Mouse (Mus musculus) thymus, adult 18-20 months (tissue): Measurements from ENCODE around the gene Slc44a5.

Experiments
- DNase-seq, 2 experiments: peaks; one replicate each; pipeline ENCODE4 v3.0.0; 2022; ENCODE audit warnings: mixed read lengths in 2 of 2

The Slc44a5 gene

DNA sequence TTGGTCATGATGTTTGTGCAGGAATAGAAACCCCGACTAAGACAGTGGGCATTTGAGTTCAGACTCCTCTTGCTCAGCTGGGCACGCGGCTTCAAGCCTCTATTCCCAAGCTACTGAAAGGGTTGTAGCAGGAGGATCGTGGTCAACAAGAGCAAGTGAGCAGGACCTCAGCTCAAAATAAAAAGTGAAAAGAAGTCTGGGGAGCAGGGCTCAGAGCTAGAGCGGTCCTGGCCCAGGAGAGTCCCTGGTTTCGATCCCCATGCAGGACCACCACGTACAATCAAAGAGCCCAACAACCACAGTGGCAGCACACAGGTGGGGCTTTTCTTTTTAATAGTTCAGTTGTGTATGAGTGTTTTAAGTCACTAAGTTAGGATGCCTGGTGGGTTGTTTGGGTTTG, 201.5 kb downstream of the Slc44a5 start:
- no peak for DNase-seq

DNA sequence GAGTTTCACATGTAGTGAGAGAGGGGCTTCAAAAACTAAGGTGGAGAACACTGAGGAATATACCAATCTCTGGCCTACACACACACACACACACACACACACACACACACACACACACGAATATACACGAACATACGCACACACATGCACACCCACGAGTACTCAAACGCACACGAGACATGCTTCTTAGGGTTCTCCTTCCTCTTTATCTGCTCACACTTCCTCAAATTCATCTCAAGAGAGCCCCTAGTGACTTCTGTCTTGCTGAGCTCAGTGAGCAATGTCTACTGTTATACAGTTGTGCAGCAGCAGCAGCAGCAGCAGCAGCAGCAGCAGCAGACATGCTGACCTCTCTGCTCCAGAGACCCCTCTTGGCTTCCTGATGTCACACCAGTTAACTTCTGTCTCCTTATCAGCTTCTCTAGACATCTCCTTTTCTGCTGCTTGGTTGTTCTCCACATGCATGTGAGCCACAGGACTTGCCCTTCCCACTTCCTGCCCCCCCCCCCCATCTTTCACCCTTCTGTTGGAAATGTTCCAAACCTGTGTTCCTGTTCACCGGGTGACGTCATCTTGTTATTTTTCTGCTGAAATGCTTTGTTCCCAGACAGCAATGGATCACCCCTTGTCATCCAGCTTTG, 204.5 kb downstream of the Slc44a5 start:
- no peak for DNase-seq

DNA sequence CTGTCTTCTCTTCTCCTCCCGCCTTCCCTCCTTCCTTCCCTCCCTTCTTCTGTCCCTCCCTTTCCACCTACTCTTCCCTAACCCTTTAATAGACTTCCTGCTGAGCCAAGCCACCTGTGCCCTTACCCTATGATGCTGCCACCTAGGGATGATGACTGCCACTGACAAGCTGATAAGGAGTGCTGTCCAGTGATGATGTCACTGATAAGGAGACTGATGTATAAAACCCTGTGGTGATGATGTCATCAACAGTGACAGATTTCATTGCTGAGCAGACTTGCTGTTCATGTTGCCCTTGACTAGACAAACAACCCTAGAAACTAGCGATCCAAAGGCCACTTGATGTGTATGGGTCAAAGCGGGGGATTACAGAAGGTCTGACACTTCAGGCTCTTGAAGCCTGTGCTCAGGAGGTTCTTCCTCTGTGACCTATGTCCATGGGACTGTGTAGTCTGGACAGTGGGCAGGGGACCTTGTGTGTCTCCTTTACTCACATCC, 206.2 kb downstream of the Slc44a5 start:
- DNase-seq: no peak

DNA sequence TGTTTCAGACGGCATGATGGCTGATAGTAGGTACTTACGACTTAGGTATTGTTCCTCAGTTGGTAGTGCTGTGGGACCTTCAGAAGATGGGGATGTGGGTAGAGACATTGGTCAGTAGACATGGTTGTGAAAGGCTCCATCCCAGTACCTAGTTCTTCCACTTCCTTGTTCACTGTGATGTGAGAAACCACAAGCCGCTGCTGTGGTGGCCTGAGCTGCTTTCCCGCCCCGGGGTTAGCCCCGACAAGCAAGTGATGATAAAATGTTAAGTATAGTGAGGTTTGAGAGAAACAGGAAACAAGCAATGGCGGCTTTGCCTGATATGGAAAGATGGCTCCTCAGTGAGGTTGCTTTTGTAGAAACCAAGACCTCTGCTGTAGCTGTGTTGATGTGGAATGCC, 209.8 kb downstream of the Slc44a5 start:
- no peak for DNase-seq

DNA sequence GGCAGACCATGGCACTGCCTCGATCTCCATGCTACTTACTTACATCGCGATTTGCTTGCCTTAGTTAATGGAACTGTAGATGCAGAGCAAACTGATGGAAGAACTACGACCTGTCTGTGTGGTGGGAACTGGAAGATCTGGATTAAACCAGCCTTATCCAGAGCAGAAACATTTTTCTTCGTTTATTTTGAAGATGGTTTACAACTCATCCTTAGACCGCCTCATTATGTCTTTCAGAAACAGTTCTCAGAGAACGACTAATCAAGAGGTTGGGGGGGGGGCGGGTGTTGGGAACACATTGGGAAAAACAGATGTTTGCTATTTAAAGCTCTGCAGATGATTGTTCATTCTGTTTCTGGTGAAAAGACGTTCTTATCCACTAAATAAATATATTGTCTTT, 210.7 kb downstream of the Slc44a5 start:
- DNase-seq: no peak

DNA sequence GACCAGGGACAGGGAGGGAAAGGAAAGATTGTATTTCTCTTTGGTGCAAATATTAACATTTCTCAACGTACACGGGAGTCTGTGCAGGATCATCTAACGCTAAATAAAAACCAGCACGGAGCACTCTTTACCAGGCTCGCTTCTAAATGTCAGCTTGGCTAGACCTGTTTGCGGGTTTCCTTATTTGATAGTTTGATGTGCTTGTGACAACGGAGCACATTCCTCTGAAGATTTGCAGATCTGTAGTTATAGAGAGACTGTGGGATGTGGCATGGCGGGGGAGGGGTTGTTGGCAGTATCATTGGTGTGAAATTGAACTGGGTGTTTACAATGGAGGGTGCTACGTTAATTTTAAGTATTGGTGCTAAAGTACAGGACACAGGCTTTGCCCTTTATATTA, 215.4 kb downstream of the Slc44a5 start:
- DNase-seq: no peak

DNA sequence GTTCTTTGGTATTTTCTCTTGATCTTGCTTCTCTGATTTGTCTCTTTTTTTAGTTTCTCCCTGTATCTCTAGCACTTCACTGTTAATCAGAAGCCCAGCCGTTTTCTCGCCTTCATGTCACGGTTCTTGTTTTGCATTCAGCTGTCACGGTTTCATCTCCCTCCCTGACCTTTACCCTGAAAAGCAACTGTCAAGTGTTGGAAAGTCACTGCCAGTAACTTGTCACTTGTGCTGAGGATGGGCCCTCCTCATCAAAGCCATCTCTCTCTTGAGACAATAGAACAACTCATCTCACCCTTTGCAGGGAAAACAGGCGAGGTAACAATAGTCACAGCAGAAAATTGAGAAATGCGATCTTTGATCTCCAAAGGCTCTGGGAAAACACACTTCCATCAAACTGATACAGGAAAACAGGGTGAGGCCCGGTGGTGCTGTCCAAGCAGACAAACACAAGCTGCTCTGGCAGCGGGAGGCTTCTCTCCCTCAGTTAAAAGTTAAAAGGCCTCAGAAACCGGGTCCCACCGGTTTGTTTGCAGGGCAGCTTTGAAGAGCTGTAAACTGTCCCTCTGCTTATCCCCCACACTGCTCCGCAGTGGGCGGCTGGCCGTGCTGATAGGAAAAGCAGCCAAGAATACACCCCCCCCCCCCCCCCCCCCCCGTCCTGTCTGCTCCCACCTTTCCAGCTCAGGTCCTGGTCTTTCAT, 219.2 kb downstream of the Slc44a5 start:
- no peak for DNase-seq

DNA sequence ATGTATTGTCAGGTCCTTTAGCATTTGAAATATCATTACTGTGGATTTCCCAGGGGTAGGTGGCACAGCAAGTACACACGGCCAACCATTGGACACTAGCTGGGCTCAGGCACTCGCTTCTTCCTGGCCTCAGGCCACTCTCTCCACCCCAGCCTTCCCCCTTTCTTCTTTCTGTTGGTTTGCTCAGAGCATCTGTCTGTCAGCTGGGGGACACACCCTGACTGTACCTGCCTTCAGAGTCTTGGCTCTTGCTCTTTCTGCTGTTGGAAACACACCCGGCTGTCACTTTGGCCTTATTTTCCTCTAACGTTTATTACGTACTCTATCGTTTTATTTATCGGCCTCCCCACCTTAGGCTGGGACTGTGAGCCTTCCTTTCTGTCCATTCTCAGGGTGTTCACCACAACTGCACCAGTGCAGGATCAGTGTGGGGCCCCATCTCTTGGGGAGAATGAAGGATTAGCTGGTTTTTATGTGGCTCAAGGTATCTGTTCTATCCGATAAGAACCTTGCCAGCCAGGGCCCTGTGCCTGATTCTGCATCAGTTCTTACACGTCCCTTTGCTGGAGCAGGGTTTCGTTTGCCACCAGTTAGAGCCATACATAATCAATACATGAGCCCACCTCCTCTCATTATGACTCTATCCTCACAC, 220.1 kb downstream of the Slc44a5 start:
- no peak for DNase-seq

DNA sequence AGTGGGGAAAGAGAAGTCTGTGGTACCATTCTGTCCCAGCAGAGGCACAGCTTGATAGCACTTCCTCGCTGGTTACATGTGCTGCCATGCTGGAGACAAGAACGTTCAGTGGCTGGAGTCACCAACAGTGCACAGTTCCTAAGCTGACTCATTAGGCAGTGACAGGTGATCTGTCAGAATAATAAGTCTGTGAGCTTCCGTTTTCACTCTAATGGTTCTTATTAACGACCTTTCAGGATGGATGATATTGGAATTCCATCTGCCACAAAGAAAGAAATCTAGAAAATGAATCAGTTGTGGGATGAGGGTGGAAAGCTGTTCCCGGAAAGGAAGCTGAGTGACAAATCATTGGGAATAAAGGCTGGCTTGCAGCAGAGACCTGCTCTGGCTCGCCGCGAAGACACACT, 227.2 kb downstream of the Slc44a5 start:
- DNase-seq: no peak

DNA sequence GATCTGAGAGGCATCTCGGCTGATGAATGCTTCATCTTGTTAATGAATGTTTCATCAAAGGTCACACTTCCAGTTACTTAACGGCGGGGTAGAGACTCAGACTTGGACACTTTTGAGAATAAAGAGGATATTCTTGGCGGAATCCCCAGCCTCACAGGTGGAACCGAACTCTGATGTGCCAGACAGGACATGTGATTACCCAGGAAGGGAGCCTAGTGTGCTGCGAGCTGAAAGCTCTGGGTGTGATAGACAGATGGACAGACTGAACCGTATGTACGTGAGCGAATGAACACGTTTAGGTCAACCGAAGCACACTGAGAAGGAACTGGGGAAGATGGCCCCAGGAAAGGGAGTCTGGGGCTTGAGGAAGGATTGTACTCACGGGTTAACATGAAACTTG, 228.6 kb downstream of the Slc44a5 start:
- DNase-seq: no peak

DNA sequence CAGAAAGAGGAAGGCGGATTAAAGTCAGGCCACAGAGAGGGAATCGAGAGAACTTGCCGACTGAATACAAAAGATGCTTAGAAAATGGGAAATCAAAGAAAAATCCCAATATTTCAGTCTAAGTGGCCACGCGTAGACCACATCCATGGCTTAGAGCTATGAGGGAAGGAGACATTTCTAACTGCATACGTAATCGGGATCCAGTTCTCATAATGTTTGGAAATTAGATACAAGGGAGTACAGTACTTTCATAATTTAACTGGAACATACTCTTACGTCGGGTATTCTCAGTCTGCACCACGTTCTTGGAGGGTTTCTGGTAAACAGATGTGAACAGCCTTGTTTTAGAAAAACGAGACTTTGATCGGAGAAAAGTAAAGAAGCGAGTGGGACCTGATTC, 229.1 kb downstream of the Slc44a5 start:
- no peak for DNase-seq

DNA sequence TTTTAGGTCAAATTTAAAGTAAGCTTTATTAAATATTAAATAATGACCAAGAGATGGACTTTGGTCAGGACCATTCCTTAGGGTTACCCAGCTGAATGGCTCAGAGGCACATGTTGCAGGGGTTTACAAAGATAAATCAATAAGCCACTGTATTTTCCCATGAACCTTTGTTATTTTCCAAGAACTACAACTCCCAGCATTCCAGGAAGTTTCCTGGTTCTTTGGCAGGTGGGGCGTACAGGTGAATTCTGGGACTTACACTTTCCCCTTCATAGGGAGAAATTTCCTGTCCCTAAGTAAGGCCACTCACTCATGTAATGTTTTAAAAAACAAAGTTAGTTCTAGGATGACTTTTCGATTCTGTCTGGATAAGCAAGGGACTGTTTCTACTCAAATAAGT, 235.2 kb downstream of the Slc44a5 start:
- DNase-seq: no peak

DNA sequence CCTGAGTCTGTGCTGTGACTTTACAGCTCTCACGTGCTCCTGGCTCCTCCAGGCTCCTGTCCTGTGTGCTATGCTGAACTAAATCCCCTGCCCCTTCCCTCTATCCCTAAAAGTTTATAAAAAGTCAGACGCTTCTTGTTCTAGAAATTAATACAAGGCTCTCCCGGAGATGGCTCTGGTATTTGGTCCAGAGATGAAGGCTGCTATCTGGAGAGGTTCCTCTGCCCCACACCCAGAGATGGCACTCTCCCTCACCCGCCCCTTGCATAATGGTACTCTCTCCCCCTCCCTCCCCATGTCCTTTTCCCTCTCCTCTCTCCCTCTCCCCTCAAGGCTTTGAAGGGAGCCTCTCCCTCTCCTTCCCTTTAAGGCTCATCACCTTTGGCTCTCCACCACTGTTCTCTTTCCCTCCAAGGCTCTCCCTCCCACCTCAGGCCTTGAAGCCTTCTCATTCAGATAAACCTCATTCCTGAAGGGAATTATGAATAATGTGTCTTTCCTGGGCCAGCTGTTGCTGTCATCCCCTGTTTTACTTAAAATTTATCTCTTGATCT, 236.0 kb downstream of the Slc44a5 start:
- no peak for DNase-seq

DNA sequence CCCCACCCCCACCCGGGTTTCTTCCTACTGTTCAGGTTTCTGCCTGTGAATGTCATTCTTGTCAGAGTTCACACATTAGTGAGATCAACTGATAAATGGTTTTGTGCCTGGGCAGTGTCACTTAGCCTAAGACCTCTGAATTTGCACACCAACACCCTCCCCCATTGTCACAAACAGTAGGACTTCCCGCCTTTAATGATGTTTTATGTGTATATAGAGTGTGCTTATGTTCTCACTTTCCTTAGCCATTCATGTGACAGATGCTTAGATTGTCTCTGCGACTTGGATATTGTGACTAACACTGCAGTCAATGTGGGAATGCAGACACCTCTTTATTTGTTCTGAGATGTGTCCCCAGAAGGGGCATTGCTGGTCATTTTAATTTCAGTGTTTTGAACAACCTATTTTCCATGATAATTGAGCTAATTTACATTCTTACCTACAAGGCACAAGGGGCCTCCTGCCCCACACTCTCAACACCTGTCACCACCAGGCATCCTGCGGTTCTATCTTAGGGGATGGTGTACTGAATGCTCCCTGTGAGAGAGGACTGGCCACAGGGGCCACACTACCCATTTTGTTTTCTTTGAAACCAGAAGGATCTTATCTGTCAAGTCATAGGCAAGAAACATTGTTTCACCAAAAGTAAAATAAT, 236.7 kb downstream of the Slc44a5 start:
- DNase-seq: no peak

DNA sequence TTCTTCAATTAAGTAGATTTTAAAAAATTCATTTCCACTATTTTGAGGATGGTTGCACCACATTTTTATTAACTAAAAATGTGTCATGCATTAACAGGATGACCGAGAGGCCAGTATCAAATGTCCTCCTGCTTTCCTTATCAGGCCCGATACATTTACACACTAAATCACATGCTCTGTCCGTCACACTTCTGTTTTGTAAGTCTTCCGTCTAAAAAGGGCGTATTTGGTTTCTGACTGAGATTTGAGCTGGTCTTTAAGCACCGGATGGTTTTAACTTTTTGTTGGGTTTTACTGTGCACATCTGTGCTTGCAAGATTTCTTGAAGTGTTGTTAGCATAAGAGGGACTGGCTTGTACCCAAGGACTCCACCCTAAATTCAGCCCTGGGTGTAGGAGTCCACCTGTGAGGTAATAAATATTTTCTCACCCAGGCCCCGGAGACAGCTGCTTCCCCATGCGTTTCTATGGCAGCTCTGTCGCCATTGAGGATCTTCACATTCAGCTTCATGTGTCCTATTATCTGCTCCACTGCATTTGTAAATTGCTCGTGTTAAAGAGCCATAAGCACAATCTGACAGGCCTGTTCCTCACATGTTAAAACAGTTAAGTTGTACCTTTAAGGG, 237.3 kb downstream of the Slc44a5 start:
- DNase-seq: no peak

DNA sequence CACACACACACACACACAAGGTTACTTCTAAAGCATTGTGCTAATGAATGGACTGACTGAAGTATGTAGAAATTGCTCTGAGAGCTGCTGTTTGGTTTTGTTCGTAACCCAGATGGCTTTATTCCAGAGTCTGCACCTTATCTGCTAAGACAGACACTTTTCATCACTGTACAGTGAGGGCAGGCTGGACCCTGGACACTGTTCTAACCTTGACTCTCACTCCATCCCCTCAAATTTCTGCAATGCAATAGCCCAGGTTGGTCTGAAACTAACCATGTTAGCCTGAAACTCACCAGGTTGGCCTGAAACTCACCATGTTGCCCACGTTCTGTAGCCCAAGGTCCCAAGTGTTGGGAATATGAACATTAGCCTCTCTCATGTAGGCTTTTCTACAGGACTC, 239.3 kb downstream of the Slc44a5 start:
- no peak for DNase-seq

DNA sequence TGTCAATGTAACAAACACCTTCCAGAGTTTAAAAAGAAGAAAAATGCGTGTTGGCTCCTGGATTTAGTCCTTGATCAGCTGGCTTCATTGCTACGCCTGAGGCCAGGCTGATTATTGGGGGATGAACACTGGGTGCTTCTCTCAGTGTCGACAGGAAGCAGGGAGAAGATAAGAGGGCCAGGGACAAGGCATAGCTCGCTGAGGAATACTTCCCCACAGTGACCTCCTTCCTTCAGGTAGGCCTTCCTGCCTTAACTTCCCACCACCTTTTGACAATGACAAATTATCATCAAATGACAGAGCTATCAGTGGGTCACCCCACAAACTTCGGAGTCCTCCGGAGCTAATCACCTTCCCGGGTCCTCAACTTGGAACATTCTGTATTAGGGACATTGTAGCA, 242.1 kb downstream of the Slc44a5 start:
- DNase-seq: no peak

DNA sequence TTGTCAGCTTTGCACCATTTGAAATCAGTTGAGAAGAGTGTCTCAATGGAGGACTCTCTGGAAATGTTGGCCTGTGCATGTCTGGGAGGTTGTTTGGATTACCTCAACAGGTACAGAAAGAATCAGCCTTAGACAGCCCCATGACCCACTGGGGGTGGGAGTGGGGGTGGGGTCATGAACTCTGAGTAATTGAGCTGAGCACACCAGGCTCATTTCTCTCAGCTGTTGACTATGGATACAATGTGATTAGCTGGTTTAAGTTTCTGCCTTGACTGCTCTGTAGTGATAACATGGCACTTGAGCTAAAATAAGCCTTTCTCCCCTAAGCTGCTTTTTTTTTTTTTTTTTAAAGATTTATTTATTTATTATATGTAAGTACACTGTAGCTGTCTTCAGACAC, 242.5 kb downstream of the Slc44a5 start:
- no peak for DNase-seq

DNA sequence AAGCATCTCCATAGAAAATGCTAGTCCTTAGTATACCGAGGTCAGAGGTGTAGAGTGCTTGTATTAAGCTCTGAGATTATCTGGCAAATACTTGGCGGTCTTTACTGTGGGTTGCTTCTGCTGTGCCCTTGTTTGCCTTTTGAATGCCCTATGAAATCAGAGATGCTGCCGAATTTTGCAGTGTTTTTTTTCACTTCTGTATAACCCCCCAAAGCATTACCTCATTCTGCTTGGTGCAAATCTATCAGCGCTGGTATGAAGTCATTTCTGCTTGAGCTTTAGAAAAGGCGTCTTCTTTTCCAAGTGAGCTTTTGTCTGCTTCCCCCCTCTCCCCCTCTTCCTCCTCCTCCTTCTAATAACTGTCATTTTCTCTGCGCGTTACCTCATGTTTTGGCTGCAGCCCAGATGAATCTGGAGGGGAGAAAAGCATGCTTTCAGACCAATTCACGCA, 248.9 kb downstream of the Slc44a5 start:
- DNase-seq: no peak

DNA sequence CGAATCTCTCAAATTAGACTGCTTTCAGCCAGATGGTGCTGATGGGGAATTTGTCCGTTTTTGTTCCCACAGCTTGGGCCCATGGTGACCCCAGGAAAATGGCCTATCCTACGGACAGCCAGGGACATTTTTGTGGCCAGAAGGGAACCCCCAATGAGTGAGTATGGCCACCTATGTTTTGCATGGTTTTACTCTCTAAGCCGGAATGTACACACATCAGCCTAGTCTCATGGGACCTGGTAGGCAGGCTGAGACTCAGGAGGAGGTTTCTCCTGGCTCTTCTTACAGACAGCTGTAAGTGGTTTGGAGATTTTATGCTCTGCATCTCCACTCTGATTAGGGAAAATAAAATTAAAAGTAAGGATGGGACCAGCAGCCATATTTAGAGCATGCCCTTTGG, 249.5 kb downstream of the Slc44a5 start:
- no peak for DNase-seq

DNA sequence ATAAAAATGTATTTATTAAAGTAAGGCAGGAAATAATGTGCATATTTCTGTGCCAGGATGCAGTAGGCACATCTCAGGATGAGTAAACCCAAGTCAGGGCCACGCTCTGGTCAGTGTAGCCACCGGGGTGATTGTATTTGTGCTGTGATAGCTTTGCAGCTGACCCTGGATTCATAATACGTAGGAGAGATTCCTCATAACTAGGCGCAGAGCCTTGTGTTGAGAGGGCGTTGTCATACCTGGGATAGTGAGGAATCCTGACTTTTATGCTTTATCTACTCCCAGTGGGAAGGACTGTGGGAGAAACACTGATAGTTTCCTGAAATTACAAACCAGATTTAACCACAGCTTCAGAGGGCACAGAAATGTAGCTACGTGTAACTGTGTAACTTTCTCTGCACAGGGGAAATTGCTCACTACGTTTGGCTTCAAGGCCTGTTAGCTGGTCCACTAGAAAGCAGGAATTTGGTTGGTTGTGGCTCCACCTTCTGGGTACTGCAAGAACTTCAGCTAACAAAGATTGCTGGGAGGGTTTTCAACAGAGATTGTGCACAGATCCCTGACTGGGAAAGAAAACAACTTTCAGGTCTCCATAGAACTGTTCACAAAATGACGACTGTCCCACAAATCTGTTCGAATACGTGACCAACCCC, 253.0 kb downstream of the Slc44a5 start:
- DNase-seq: no peak

DNA sequence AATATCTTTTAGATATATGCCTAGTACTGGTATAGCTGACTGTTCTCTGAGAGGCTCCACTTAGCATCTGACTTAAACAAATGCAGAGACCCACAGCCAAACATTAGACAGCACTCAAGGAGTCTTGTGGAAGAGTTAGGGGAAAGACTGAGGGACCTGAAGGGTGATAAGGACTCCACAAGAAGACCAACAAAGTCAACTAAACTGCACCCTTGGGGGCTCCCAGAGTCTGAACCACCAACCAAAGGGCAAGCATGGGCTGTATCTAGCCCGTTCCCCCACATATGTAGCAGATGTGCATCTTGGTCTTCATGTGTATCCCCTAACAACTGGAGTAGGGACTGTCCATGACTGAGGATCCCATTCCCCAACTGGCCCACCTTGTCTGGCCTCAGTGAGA, 271.7 kb downstream of the Slc44a5 start:
- DNase-seq: no peak
